Mouse (Mus musculus): ENCODE data around the gene Spns1. TPM values are rescaled to one million over a fixed set of nuclear protein-coding genes. Genes with fewer than 3 reads are reported as not detected.
A peak's percentile ranks its signal among the peaks of the same experiment; 100 is the strongest.

The Spns1 gene
- polyA plus RNA-seq, 1 experiment = 176 TPM

GRCm38 (mm10) chr7:126353251-126353993 lies 23.8 kb downstream of the Spns1 start:
- DNase-seq (ENCODE audit: low read depth) = no peak

GRCm38 (mm10) chr7:126351419-126351951 lies 25.8 kb downstream of the Spns1 start:
- DNase-seq (ENCODE audit: low read depth) = peak; percentile 30
- TF ChIP-seq POLR2A (IDR thresholded peaks at IDR 0.05; ENCODE audit: borderline replicate concordance, extremely low read depth, insufficient read depth, insufficient read length, poor library complexity, severe bottlenecking) (no peak), CTCF (IDR thresholded peaks at IDR 0.05; ENCODE audit: borderline replicate concordance, extremely low read depth, insufficient read depth, insufficient read length) (no peak)

More at GRCm38 (mm10) chr7:126353251-126353993, 23.8 kb downstream of the Spns1 start:
- TF ChIP-seq POLR2A (IDR thresholded peaks at IDR 0.05; ENCODE audit: borderline replicate concordance, extremely low read depth, insufficient read depth, insufficient read length, poor library complexity, severe bottlenecking) (no peak), CTCF (IDR thresholded peaks at IDR 0.05; ENCODE audit: borderline replicate concordance, extremely low read depth, insufficient read depth, insufficient read length) (no peak)

- peak; percentile 57 for DNase-seq (ENCODE audit: low read depth)
Measured at GRCm38 (mm10) chr7:126350748-126351418, 26.4 kb downstream of the Spns1 start.

GRCm38 (mm10) chr7:126348293-126348692 lies 29.0 kb downstream of the Spns1 start:
- TF ChIP-seq POLR2A (IDR thresholded peaks at IDR 0.05; ENCODE audit: borderline replicate concordance, extremely low read depth, insufficient read depth, insufficient read length, poor library complexity, severe bottlenecking) (no peak), CTCF (IDR thresholded peaks at IDR 0.05; ENCODE audit: borderline replicate concordance, extremely low read depth, insufficient read depth, insufficient read length) (no peak)
- no peak for DNase-seq (ENCODE audit: low read depth)

More at GRCm38 (mm10) chr7:126350748-126351418, 26.4 kb downstream of the Spns1 start:
- no peak for TF ChIP-seq POLR2A (IDR thresholded peaks at IDR 0.05; ENCODE audit: borderline replicate concordance, extremely low read depth, insufficient read depth, insufficient read length, poor library complexity, severe bottlenecking)
- no peak for TF ChIP-seq CTCF (IDR thresholded peaks at IDR 0.05; ENCODE audit: borderline replicate concordance, extremely low read depth, insufficient read depth, insufficient read length)

- TF ChIP-seq CTCF (IDR thresholded peaks at IDR 0.05; ENCODE audit: borderline replicate concordance, extremely low read depth, insufficient read depth, insufficient read length) (no peak), POLR2A (IDR thresholded peaks at IDR 0.05; ENCODE audit: borderline replicate concordance, extremely low read depth, insufficient read depth, insufficient read length, poor library complexity, severe bottlenecking) (no peak)
- no peak for DNase-seq (ENCODE audit: low read depth)
Measured at GRCm38 (mm10) chr7:126347098-126347497, 30.2 kb downstream of the Spns1 start.

GRCm38 (mm10) chr7:126345969-126346368 lies 31.3 kb downstream of the Spns1 start:
- TF ChIP-seq POLR2A (IDR thresholded peaks at IDR 0.05; ENCODE audit: borderline replicate concordance, extremely low read depth, insufficient read depth, insufficient read length, poor library complexity, severe bottlenecking) (no peak), CTCF (IDR thresholded peaks at IDR 0.05; ENCODE audit: borderline replicate concordance, extremely low read depth, insufficient read depth, insufficient read length) (no peak)
- no peak for DNase-seq (ENCODE audit: low read depth)

GRCm38 (mm10) chr7:126345557-126345956 lies 31.7 kb downstream of the Spns1 start:
- DNase-seq (ENCODE audit: low read depth) = no peak
- TF ChIP-seq CTCF (IDR thresholded peaks at IDR 0.05; ENCODE audit: borderline replicate concordance, extremely low read depth, insufficient read depth, insufficient read length) = no peak
- no peak for TF ChIP-seq POLR2A (IDR thresholded peaks at IDR 0.05; ENCODE audit: borderline replicate concordance, extremely low read depth, insufficient read depth, insufficient read length, poor library complexity, severe bottlenecking)

- no peak for DNase-seq (ENCODE audit: low read depth)
- TF ChIP-seq CTCF (IDR thresholded peaks at IDR 0.05; ENCODE audit: borderline replicate concordance, extremely low read depth, insufficient read depth, insufficient read length) = no peak
- TF ChIP-seq POLR2A (IDR thresholded peaks at IDR 0.05; ENCODE audit: borderline replicate concordance, extremely low read depth, insufficient read depth, insufficient read length, poor library complexity, severe bottlenecking) = no peak
Measured at GRCm38 (mm10) chr7:126340896-126341295, 36.4 kb downstream of the Spns1 start.

- no peak for DNase-seq (ENCODE audit: low read depth)
- TF ChIP-seq POLR2A (IDR thresholded peaks at IDR 0.05; ENCODE audit: borderline replicate concordance, extremely low read depth, insufficient read depth, insufficient read length, poor library complexity, severe bottlenecking) = no peak
- no peak for TF ChIP-seq CTCF (IDR thresholded peaks at IDR 0.05; ENCODE audit: borderline replicate concordance, extremely low read depth, insufficient read depth, insufficient read length)
Measured at GRCm38 (mm10) chr7:126340206-126340618, 37.0 kb downstream of the Spns1 start.

GRCm38 (mm10) chr7:126339521-126339971 lies 37.7 kb downstream of the Spns1 start:
- TF ChIP-seq POLR2A (IDR thresholded peaks at IDR 0.05; ENCODE audit: borderline replicate concordance, extremely low read depth, insufficient read depth, insufficient read length, poor library complexity, severe bottlenecking) (no peak), CTCF (IDR thresholded peaks at IDR 0.05; ENCODE audit: borderline replicate concordance, extremely low read depth, insufficient read depth, insufficient read length) (no peak)
- peak; percentile 9 for DNase-seq (ENCODE audit: low read depth)

GRCm38 (mm10) chr7:126338906-126339305 lies 38.3 kb downstream of the Spns1 start:
- TF ChIP-seq CTCF (IDR thresholded peaks at IDR 0.05; ENCODE audit: borderline replicate concordance, extremely low read depth, insufficient read depth, insufficient read length) (no peak), POLR2A (IDR thresholded peaks at IDR 0.05; ENCODE audit: borderline replicate concordance, extremely low read depth, insufficient read depth, insufficient read length, poor library complexity, severe bottlenecking) (no peak)
- no peak for DNase-seq (ENCODE audit: low read depth)
